Mouse (Mus musculus) kidney, embryonic 16.5 days (tissue): ENCODE measurements around the gene Ajap1. TPM values are rescaled to one million over a fixed set of nuclear protein-coding genes. Genes with fewer than 3 reads are reported as not detected.

ENCODE experiments used
- ATAC-seq: fragments of 200-750 bp; cut with Nextera tagmentation; 2 replicates; pipeline ENCODE4 v1.8.0; 2017; ENCODE audit warnings: moderate TSS enrichment; ENCODE audit not compliant: low FRiP score, low TSS enrichment
- H3K27ac ChIP-seq: fragments of 300-500 bp; sonication (generic); 2 replicates; pipeline ENCODE4 v1.5.1; 2014; ENCODE audit warnings: low read length
- H3K27me3 ChIP-seq: fragments of 300-500 bp; sonication (generic); 2 replicates; pipeline ENCODE4 v1.6.1; 2014; ENCODE audit warnings: low read length, control low read depth, mixed read lengths; ENCODE audit not compliant: insufficient read depth
- H3K36me3 ChIP-seq: fragments of 300-500 bp; sonication (generic); 2 replicates; pipeline ENCODE4 v1.6.1; 2014; ENCODE audit warnings: low read length, control low read depth, mixed read lengths; ENCODE audit not compliant: insufficient read depth
- H3K4me1 ChIP-seq: fragments of 300-500 bp; sonication (generic); 2 replicates; pipeline ENCODE4 v1.6.1; 2014; ENCODE audit warnings: low read length, control low read depth, mixed read lengths; ENCODE audit not compliant: insufficient read depth
- H3K4me2 ChIP-seq: fragments of 300-500 bp; sonication (generic); replicated peaks from 2 replicates; pipeline ENCODE4 v1.6.1; 2014; ENCODE audit warnings: low read depth, low read length
- H3K4me3 ChIP-seq: fragments of 300-500 bp; sonication (generic); 2 replicates; pipeline ENCODE4 v1.5.1; 2014; ENCODE audit warnings: mild to moderate bottlenecking, low read length
- H3K9ac ChIP-seq: fragments of 300-500 bp; sonication (generic); replicated peaks from 2 replicates; pipeline ENCODE4 v1.6.1; 2014; ENCODE audit warnings: low read length
- H3K9me3 ChIP-seq: fragments of 300-500 bp; sonication (generic); 2 replicates; pipeline ENCODE4 v1.6.1; 2016; ENCODE audit warnings: low read length, control low read depth
- WGBS: fragments of 180-500 bp; shearing (Covaris S2); extraction: QIAGEN DNeasy Blood & Tissue Kit; methylation state at CpG from one replicate; pipeline ENCODE4 v1.1.7; 2014; 5-methylcytosine and 5-hydroxymethylcytosine counted together
- polyA plus RNA-seq: library from polyadenylated mRNA; unstranded; fragments of >200 nt; fragmentation: Nextera tagmentation; extraction: Ambion mirVana; gene quantifications from 2 replicates; pipeline ENCODE4 v1.2.1, GENCODE M21; 2015

The Ajap1 gene
- polyA plus RNA-seq, 1 experiment from 2014 or later = 1.5 TPM

DNA sequence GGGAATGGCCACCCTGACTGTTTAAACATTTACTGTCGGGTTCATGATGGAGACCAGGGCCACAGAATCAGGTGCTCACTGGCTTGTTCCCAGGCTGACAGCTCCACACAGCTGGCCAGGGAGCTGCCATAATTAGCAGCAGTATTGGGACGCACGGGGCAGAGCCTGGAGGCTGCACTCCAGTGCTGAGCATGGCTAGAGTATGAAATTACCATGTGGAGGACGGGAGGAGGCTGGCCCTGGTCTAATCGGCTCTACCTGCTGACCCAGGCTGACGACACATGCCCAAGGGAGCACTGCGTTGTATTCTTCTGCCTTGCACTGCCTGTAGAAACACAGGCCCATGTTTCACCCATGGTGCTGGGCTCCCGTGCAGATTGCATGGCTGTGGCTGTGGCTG lies 6.5 kb upstream of the Ajap1 start:
- Histone ChIP-seq H3K9ac (no peak overlapping the region), H3K4me1 (0 out of 2 replicates have a peak, but pooled peaks cover 3% of the 10 kb centered on the region), H3K4me2 (no peak overlapping the region), H3K4me3 (no peak overlapping the region), H3K9me3 (no peaks in the 10 kb centered on the region), H3K27me3 (peaks cover 24% of the 10 kb centered on the region), H3K27ac (no peak overlapping the region), H3K36me3 (no peaks in the 10 kb centered on the region)
- ATAC-seq = no peak
- 64% methylated on average over 8 of the region's 8 CpGs for WGBS

DNA sequence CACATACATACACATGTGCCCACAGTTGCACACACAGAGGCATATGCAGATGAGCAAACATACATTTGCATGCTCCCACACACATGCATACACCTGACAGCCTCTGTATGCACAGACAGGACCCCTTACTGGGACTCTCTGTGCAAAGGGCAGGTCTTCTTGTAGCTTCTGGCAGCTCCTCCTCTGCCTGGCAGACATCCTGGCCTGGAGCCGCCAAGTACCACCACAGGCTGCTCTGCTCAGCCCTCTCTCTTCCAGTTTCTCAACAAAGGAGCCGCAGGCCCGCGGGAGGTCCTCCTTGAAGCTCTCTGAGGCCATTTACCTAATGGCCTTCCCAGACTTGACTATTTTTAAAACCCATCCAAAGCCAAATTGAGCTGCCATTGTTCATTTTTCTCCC lies 3.3 kb upstream of the Ajap1 start:
- no peak overlapping the region for H3K4me3 ChIP-seq
- H3K4me1 ChIP-seq = peaks cover 23% of the 10 kb centered on the region
- H3K27ac ChIP-seq = no peak overlapping the region
- H3K9ac ChIP-seq = no peak overlapping the region
- no peaks in the 10 kb centered on the region for H3K9me3 ChIP-seq
- 51% methylated on average over 4 of the region's 4 CpGs for WGBS
- ATAC-seq = no peak
- no peaks in the 10 kb centered on the region for H3K36me3 ChIP-seq
- no peak overlapping the region for H3K4me2 ChIP-seq
- H3K27me3 ChIP-seq = peaks cover 56% of the 10 kb centered on the region

DNA sequence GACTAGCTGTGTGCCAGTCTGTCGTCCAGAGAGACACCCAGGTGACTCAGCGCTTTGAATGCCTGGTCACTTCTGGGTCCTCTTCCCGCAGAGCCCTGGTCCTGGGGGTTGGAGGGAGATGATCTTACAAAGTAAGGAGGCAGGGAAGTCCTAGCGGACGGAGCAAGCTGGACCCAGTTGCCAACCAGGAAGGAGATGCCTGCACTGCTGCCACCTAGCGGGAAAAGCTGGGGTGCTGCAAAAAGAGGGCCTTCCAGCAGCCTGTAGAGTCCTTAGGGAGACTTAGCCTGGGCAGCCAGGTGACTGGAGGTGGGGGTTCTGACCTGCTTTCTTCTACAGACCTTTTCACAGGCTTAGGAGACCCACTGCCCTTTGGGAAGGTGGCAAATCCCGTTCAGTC lies 1.8 kb upstream of the Ajap1 start:
- no peak for ATAC-seq
- H3K27me3 ChIP-seq = peaks cover 71% of the 10 kb centered on the region

DNA sequence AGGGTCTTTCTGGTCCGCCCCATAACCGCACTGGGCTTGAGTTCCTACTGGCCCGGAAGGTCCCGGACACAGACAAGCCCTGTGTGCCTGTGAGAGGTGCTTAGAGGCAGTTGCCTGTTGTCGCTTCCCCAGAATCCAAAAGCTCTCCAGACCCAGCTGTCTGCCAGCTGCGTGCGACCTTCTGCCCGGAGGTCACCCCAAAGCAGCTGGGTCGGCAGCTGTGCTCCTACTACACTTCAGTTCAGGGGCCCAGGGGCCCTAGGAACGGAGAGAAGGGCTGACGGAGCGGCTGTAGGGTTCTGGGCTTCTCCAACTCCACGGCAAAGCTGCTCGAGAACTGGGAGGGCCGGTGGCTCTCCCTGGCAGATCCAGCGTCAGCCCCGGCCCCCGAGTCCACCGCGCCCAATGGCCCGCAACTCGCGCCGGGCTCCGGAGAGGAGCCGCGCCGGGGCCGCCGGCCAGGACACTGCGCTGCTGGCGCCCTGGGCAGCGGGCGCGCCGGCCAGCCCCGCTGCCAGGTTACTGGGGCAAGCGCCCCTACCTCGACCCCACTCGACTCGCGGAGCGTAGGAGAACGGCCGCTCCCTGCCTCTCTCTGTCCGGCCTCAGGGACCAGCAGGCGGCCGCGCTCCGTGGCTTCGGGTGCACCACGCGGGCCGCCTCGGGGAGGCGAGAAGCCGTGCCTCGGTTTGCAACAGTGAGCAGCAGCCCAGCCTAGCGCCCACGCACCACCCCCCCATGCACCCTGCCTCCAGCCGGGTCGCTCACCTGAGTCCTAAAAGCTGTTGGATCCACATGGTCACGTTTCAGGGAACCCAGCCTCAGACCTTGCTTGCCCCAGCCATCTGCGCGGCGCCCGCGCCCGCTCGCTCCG lies 1.0 kb downstream of the Ajap1 start:
- H3K9me3 ChIP-seq = no peaks in the 10 kb centered on the region
- H3K4me1 ChIP-seq = peaks cover 23% of the 10 kb centered on the region
- H3K4me2 ChIP-seq = peak overlapping the region; percentile 78
- no peaks in the 10 kb centered on the region for H3K36me3 ChIP-seq
- no peak overlapping the region for H3K27ac ChIP-seq
- peak overlapping the region; percentile 52 for H3K4me3 ChIP-seq
- no peak for ATAC-seq
- H3K27me3 ChIP-seq = peaks cover 82% of the 10 kb centered on the region
- under 1% methylated on average over 68 of the region's 71 CpGs for WGBS
- peak overlapping the region; percentile 58 for H3K9ac ChIP-seq

More for the DNA sequence above, 1.8 kb upstream of the Ajap1 start:
- Histone ChIP-seq H3K27ac (no peak overlapping the region), H3K9me3 (no peaks in the 10 kb centered on the region), H3K9ac (no peak overlapping the region), H3K36me3 (no peaks in the 10 kb centered on the region), H3K4me3 (no peak overlapping the region), H3K4me2 (no peak overlapping the region), H3K4me1 (peaks cover 23% of the 10 kb centered on the region)
- WGBS = 3% methylated on average over 7 of the region's 7 CpGs

DNA sequence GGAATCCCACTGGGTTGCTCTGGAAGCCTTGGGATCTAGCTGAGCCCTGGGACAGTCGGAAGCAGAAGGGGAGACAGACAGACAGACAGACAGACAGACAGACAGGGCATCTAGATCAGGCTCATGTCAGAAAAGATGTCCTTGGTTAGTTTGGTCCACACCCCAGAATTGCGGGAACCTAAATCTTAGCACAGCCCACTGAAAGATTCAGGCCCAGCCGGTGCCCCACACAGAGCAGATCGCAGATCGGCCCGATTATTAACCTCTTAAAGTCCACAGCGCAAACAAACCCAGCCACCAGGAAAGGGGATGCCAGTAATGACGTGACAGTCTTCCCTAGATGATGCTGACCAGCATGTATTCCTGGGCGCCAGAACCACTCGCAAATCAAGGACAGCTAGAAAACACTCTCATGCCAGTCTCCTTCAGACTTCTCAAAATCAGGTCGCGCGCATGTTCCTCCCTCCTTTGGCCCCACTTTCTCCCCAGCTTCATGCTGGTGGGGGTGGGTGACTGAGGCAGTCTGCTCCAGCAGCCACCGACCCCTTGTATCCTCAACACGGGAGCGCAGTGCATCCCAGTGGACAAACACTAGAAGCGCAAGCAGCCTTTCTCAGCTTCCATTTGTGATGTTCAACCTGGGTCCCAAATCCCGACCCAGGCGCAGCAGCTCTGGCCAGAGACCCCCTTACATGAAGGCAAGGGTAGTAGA lies 1.9 kb downstream of the Ajap1 start:
- Histone ChIP-seq H3K9ac (peak overlapping the region; percentile 58; the same call in 1 of the 2 replicates), H3K4me3 (peak overlapping the region; percentile 52), H3K36me3 (no peaks in the 10 kb centered on the region), H3K9me3 (no peaks in the 10 kb centered on the region), H3K4me2 (peak overlapping the region; percentile 78), H3K4me1 (peaks cover 23% of the 10 kb centered on the region), H3K27ac (no peak overlapping the region), H3K27me3 (peaks cover 75% of the 10 kb centered on the region)
- 4% methylated on average over 19 of the region's 19 CpGs for WGBS
- 0 out of 2 replicates have a peak, but pooled peaks have one; percentile 7 for ATAC-seq

DNA sequence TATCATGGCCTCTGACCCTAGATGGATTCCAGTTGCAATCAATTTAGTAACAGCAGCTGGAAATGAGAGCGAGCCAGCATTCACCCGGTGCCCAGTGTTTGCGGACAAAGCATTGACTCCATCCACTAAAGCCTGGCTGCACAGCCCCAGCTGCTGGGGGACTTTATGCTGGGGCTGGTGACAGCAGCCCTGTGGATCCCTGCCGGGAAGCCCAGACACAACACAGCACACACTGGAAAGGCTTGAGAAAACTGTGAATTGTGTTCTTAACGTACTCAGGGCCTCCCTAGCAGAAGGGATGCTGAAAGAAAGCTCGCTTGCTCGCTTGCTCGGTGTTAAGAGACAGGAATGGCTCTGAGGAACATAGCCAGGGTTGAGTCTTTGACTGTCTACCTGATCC lies 3.5 kb downstream of the Ajap1 start:
- Histone ChIP-seq H3K4me1 (peaks cover 21% of the 10 kb centered on the region), H3K36me3 (no peaks in the 10 kb centered on the region), H3K27ac (no peak overlapping the region), H3K4me3 (no peak overlapping the region), H3K27me3 (peaks cover 59% of the 10 kb centered on the region), H3K4me2 (0 out of 2 replicates have a peak overlapping the region, but pooled peaks have one; percentile 8), H3K9me3 (no peaks in the 10 kb centered on the region), H3K9ac (no peak overlapping the region)
- ATAC-seq = no peak
- 24% methylated on average over 8 of the region's 8 CpGs for WGBS

DNA sequence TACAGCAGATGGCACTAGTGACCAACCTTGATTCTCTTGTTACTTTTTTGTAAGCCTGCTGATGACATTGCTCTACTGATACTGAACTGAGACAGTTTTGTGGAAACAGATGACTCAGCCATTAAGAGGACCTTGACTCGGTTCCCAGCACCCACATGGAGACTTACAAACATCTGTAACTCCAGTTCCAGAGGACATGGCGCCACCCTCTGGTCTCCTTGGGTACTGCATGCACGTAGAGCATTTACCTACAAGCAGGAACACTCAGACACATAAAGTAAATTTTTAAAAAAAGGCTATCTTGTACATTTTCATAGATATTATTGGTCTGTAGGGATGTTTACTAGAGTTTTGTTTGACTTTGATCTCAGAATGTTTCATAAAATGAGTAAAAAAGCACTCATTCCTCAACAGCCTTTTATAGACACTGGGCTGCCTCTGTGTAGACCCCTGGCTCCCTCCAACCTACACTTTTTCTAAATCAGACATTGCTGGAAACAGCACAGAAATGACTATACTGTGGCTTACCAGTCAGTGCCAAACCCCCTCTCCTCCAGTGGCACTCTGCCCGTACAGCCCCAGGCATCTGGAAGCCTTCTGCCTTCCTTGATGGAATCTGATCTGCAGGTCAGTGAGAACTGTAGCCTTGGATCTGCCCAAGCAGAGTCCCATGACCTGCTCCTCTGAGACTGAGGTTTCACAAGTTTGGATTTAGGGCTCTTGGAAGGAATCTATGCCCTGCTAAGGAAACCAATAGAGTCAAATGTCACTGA lies 8.9 kb downstream of the Ajap1 start:
- Histone ChIP-seq H3K36me3 (0 out of 2 replicates have a peak, but pooled peaks cover 3% of the 10 kb centered on the region), H3K27ac (no peak overlapping the region), H3K4me3 (no peak overlapping the region), H3K4me2 (no peak overlapping the region), H3K9ac (no peak overlapping the region), H3K4me1 (no peaks in the 10 kb centered on the region), H3K27me3 (peaks cover 5% of the 10 kb centered on the region; the same call in 1 of the 2 replicates), H3K9me3 (peaks cover 5% of the 10 kb centered on the region; the same call in 1 of the 2 replicates)
- 67% methylated on average over 4 of the region's 4 CpGs for WGBS
- ATAC-seq = no peak

DNA sequence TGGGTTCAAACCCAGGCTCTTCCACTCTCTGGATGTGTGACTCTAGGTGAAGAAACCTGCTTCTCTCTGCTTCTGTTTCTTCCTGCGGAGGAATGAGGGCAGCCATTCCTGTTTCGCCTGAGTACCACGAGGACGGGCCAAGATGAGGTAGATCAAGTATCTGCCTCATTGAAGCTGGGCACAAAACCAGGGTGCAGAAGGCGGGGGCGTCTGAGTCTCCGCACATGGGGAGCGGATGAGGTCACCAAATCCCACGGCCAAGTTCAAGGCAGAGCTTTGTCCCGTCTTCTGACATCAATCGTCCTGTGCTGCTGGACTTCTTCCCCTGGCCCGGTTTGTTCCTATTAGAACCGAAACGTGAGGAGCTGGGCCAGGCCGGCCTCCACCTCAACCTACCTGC lies 12.9 kb downstream of the Ajap1 start:
- Histone ChIP-seq H3K27ac (no peak overlapping the region), H3K9ac (no peak overlapping the region), H3K27me3 (no peaks in the 10 kb centered on the region), H3K36me3 (0 out of 2 replicates have a peak, but pooled peaks cover 3% of the 10 kb centered on the region), H3K9me3 (peaks cover 5% of the 10 kb centered on the region; the same call in 1 of the 2 replicates), H3K4me3 (no peak overlapping the region), H3K4me1 (no peaks in the 10 kb centered on the region), H3K4me2 (no peak overlapping the region)
- ATAC-seq = no peak
- 62% methylated on average over 15 of the region's 15 CpGs for WGBS

DNA sequence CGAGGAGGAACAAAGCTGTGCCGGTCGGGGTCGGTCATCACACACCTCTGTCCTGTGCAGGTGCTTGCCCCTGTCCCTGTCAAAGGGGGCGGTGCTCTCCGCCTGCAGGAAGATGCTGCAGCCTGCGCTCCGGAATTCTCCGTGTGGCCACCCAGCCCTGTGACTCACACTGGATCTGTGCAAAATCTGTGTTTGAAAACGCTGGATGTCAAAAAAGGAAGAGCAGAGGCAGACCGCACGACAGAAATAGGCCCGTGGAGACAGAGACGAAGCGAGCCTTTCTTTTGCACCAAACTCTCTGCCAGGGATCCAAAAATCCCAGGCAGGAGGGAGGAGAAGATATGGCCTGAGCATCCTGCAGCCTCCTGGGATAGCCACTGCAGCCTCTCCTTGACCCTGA lies 22.7 kb downstream of the Ajap1 start:
- H3K4me3 ChIP-seq = no peak overlapping the region
- no peak overlapping the region for H3K9ac ChIP-seq
- no peak overlapping the region for H3K27ac ChIP-seq
- H3K36me3 ChIP-seq = no peaks in the 10 kb centered on the region
- no peak for ATAC-seq
- no peak overlapping the region for H3K4me2 ChIP-seq
- no peaks in the 10 kb centered on the region for H3K4me1 ChIP-seq
- no peaks in the 10 kb centered on the region for H3K27me3 ChIP-seq
- H3K9me3 ChIP-seq = no peaks in the 10 kb centered on the region
- WGBS = 86% methylated on average over 15 of the region's 15 CpGs
